Mouse (Mus musculus): Measurements from ENCODE around the gene Tmem217. TPM values are rescaled to one million over a fixed set of nuclear protein-coding genes. Genes with fewer than 3 reads are reported as not detected.

Gene Tmem217
- polyA plus RNA-seq, 1 experiment from 2014 or later = 0.65 TPM

DNA sequence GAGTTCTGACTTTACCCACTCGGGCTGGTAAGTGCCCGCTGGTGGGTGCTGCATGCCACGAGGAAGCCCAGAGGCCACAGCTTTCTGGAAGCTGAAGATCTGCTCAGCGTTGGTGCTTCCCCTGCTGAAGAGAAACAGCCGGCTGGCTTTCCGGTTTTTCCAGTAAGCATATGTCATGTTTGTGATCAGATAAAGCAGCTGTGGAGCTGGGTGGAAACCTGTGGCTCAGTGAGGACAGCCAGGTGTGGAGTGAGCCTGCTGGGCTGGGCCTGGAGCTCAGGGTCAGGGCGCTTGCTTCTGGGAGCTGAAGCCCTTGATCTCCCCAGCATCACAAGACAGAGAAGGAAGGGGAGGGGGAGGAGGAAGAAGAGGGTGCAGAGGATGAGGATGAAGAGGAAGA, 4.7 kb upstream of the Tmem217 start:
- Histone ChIP-seq H3K4me1 (ENCODE audit: control insufficient read depth, insufficient read depth, low read length) (peaks cover 11% of the 10 kb centered on the region), H3K4me3 (ENCODE audit: low read depth, low read length) (no peak overlapping the region), H3K4me2 (replicated peaks; ENCODE audit: low read depth, low read length) (no peak overlapping the region), H3K36me3 (ENCODE audit: control insufficient read depth, insufficient read depth, low read length) (no peaks in the 10 kb centered on the region; the same call in 1 of the 2 replicates), H3K9ac (replicated peaks; ENCODE audit: low read depth, low read length) (no peak overlapping the region), H3K27ac (ENCODE audit: low read length) (peak overlapping the region; percentile 71), H3K9me3 (ENCODE audit: control insufficient read depth, low read depth, low read length) (no peaks in the 10 kb centered on the region), H3K27me3 (ENCODE audit: control insufficient read depth, insufficient read depth, low read length) (no peaks in the 10 kb centered on the region)
- 40% methylated on average over 7 of the region's 7 CpGs for WGBS
- ATAC-seq (ENCODE audit: insufficient number of reproducible peaks, insufficient read depth, low FRiP score, low read depth) = peak; percentile 65; the same call in 1 of the 2 replicates

DNA sequence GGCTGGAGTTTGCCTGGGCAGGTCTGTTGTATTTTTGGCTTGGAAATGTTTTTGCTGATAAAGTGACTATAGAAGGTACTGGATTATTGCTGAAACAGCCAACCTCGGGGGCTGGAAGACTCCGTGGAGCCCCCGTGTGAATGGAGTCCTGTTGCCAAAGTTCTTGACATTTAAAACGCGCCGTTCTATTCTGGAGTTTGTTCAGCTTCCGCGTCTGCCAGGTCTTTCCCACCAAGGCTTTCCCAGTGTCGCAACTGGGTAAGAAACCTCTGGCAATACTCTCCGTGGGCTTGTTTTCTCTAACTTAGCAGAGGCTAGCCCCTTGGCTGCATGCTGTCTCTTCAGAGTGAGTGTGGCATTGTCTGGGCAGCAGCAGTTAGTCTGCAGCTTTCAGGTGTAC, 4.3 kb upstream of the Tmem217 start:
- Histone ChIP-seq H3K4me2 (replicated peaks; ENCODE audit: low read depth, low read length) (no peak overlapping the region), H3K9me3 (ENCODE audit: control insufficient read depth, low read depth, low read length) (no peaks in the 10 kb centered on the region), H3K4me3 (ENCODE audit: low read depth, low read length) (no peak overlapping the region), H3K9ac (replicated peaks; ENCODE audit: low read depth, low read length) (no peak overlapping the region), H3K36me3 (ENCODE audit: control insufficient read depth, insufficient read depth, low read length) (no peaks in the 10 kb centered on the region; the same call in 1 of the 2 replicates), H3K4me1 (ENCODE audit: control insufficient read depth, insufficient read depth, low read length) (peaks cover 11% of the 10 kb centered on the region), H3K27me3 (ENCODE audit: control insufficient read depth, insufficient read depth, low read length) (no peaks in the 10 kb centered on the region), H3K27ac (ENCODE audit: low read length) (peak overlapping the region; percentile 71)
- 72% methylated on average over 10 of the region's 10 CpGs for WGBS
- ATAC-seq (ENCODE audit: insufficient number of reproducible peaks, insufficient read depth, low FRiP score, low read depth) = no peak

DNA sequence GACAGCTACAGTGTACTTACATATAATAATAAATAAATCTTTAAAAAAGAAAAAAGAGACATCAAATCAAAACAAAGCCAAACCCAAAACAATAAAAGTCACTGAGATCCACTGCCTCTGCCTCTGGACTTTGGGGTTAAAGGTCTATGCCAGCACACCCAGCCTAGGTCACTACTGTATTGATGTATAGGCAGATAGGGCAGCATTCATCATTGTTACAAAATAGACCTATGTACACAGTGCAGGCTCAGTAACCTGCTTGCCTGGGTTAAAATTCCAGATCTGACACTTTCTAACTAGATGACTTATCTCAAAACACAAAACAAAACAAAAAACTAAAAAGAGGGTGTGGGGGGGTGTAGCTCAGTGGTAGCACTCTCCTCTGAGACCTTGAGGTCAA, 2.0 kb upstream of the Tmem217 start:
- Histone ChIP-seq H3K9me3 (ENCODE audit: control insufficient read depth, low read depth, low read length) (no peaks in the 10 kb centered on the region), H3K9ac (replicated peaks; ENCODE audit: low read depth, low read length) (no peak overlapping the region), H3K4me3 (ENCODE audit: low read depth, low read length) (no peak overlapping the region), H3K27ac (ENCODE audit: low read length) (no peak overlapping the region), H3K4me2 (replicated peaks; ENCODE audit: low read depth, low read length) (no peak overlapping the region), H3K4me1 (ENCODE audit: control insufficient read depth, insufficient read depth, low read length) (peaks cover 21% of the 10 kb centered on the region), H3K27me3 (ENCODE audit: control insufficient read depth, insufficient read depth, low read length) (no peaks in the 10 kb centered on the region), H3K36me3 (ENCODE audit: control insufficient read depth, insufficient read depth, low read length) (no peaks in the 10 kb centered on the region)
- no peak for ATAC-seq (ENCODE audit: insufficient number of reproducible peaks, insufficient read depth, low FRiP score, low read depth)

DNA sequence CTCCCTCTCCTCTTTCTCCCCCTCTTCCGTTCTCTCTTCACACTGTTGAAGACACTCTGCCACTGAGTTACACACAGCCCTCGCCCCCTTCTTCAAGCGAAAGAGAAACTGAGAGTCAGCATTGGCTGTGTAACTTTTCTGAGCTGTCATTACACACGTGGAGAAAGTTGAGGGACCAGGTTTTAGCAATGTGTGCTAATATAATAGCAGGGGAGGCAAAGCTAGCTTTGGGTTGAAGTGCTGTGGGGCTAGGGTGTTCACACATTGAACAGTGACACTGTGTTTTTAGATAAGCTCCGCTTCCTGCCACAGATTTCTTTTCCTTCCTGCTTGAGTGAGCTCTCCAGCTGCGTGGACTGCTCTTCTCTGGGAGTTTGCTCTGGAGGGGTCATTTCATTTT, 1.2 kb downstream of the Tmem217 start:
- H3K4me3 ChIP-seq (ENCODE audit: low read depth, low read length) = no peak overlapping the region; the same call in 1 of the 2 replicates
- H3K27me3 ChIP-seq (ENCODE audit: control insufficient read depth, insufficient read depth, low read length) = no peaks in the 10 kb centered on the region
- H3K27ac ChIP-seq (ENCODE audit: low read length) = no peak overlapping the region
- H3K9me3 ChIP-seq (ENCODE audit: control insufficient read depth, low read depth, low read length) = no peaks in the 10 kb centered on the region
- whole genome bisulfite sequencing = 46% methylated on average over 6 of the region's 6 CpGs
- no peak overlapping the region for H3K9ac ChIP-seq (replicated peaks; ENCODE audit: low read depth, low read length)
- H3K36me3 ChIP-seq (ENCODE audit: control insufficient read depth, insufficient read depth, low read length) = no peaks in the 10 kb centered on the region
- H3K4me2 ChIP-seq (replicated peaks; ENCODE audit: low read depth, low read length) = peak overlapping the region; percentile 91
- peaks cover 9% of the 10 kb centered on the region; the same call in 1 of the 2 replicates for H3K4me1 ChIP-seq (ENCODE audit: control insufficient read depth, insufficient read depth, low read length)
- no peak for ATAC-seq (ENCODE audit: insufficient number of reproducible peaks, insufficient read depth, low FRiP score, low read depth)

DNA sequence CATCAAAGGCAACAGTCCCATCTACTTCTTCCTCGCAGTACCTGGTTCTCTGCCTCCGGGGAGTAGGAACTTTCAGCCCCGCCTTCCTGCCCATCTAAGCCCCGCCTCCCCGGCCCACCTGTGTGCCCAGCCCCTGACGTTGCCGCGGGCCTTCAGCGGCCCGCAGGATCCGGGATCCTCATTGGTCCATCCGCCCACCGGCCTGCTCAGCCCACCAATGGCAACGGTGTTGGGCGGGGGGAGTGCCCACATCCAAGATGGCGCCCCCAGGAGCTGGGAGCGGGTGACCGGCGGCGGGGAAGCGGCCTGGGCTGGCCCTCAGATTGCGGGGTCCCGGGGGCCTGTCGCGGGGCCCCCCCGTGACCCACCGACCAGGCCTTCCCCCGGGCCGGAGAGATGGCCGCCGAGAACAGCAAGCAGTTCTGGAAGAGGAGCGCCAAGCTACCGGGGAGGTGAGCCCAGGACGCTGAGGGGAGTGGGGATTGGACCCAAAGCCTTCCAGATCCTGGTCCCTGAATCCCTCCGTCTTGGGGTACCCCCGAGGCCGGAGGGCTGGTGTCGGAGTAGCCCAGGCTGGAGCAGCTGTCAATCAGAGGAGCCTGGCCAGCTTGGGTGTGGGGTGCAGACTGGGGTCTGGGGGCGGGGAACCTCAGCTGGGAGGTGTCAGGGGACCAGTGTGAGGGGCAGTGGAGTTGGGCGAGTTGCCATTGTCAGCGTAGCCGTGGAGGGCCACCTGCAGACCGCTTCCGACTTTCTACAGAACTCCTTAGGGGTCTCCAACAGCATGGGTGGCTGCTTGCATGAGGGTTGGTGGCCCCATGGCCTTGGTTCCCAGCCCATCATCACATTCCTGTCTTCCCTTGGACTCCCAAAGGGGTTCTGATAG, 2.4 kb downstream of the Tmem217 start, which contains the start of the genes Gm17657 and Tbc1d22b:
TSS of gene Gm17657 (minus strand) at position 96 of the 886 bp plus-strand sequence.
TSS of gene Tbc1d22b (plus strand) at position 243 of the 886 bp plus-strand sequence.
- peaks cover 9% of the 10 kb centered on the region; the same call in 1 of the 2 replicates for H3K4me1 ChIP-seq (ENCODE audit: control insufficient read depth, insufficient read depth, low read length)
- H3K27ac ChIP-seq (ENCODE audit: low read length) = no peak within 1 kb of the TSS
- H3K9me3 ChIP-seq (ENCODE audit: control insufficient read depth, low read depth, low read length) = no peaks in the 10 kb centered on the region
- no peaks in the 10 kb centered on the region for H3K27me3 ChIP-seq (ENCODE audit: control insufficient read depth, insufficient read depth, low read length)
- under 1% methylated on average over 43 of the region's 44 CpGs for WGBS
- H3K4me2 ChIP-seq (replicated peaks; ENCODE audit: low read depth, low read length) = peak within 1 kb of the TSS; percentile 91
- peak within 1 kb of the TSS; percentile 96 for H3K9ac ChIP-seq (replicated peaks; ENCODE audit: low read depth, low read length)
- peak within 1 kb of the TSS; percentile 97 for H3K4me3 ChIP-seq (ENCODE audit: low read depth, low read length)
- H3K36me3 ChIP-seq (ENCODE audit: control insufficient read depth, insufficient read depth, low read length) = no peaks in the 10 kb centered on the region
- peak; percentile 98 for ATAC-seq (ENCODE audit: insufficient number of reproducible peaks, insufficient read depth, low FRiP score, low read depth)

DNA sequence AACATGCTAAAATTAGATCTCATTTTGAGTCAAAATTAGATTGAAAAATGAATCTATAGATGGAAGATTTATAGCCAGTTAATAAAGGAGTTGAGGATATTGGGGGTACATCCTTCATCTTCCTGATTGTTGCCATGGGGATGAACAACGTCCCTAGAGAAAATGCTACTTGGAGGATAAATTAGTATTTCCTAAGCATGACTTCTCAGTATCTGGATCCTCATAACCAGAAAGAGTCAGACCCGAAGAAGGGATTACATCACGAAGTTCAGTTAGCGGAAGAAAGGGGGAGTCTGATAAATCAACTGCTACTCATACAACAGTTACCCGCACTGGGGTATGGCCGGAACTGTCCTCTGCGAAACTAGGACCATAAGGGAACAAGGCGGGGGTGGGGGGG, 3.2 kb downstream of the Tmem217 start:
- H3K9me3 ChIP-seq (ENCODE audit: control insufficient read depth, low read depth, low read length) = no peaks in the 10 kb centered on the region
- no peaks in the 10 kb centered on the region for H3K36me3 ChIP-seq (ENCODE audit: control insufficient read depth, insufficient read depth, low read length)
- peak overlapping the region; percentile 91 for H3K4me2 ChIP-seq (replicated peaks; ENCODE audit: low read depth, low read length)
- WGBS = 52% methylated on average over 8 of the region's 8 CpGs
- H3K27me3 ChIP-seq (ENCODE audit: control insufficient read depth, insufficient read depth, low read length) = no peaks in the 10 kb centered on the region
- peaks cover 9% of the 10 kb centered on the region; the same call in 1 of the 2 replicates for H3K4me1 ChIP-seq (ENCODE audit: control insufficient read depth, insufficient read depth, low read length)
- ATAC-seq (ENCODE audit: insufficient number of reproducible peaks, insufficient read depth, low FRiP score, low read depth) = no peak
- no peak overlapping the region for H3K27ac ChIP-seq (ENCODE audit: low read length)
- H3K4me3 ChIP-seq (ENCODE audit: low read depth, low read length) = peak overlapping the region; percentile 97; the same call in 1 of the 2 replicates
- no peak overlapping the region for H3K9ac ChIP-seq (replicated peaks; ENCODE audit: low read depth, low read length)

DNA sequence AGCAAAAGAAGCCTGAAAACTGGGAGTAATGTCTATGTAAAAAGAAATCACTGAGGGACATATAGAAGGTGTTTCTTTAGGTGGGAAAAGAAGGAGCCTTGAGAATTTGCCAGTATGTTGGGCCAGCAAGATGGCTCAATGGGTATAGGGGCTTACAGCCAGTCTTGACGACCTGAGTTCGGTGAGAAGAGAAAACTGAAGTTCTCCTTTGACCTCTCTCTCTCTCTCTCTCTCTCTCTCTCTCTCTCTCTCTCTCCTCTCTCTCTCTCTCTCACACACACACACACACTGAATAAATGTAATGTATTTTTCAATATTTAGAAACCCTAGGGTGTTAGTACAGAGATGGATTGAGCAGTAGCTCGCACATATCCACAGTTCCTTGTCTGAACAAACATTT, 3.7 kb downstream of the Tmem217 start:
- H3K4me3 ChIP-seq (ENCODE audit: low read depth, low read length) = no peak overlapping the region
- no peak overlapping the region for H3K9ac ChIP-seq (replicated peaks; ENCODE audit: low read depth, low read length)
- no peak overlapping the region for H3K27ac ChIP-seq (ENCODE audit: low read length)
- H3K27me3 ChIP-seq (ENCODE audit: control insufficient read depth, insufficient read depth, low read length) = no peaks in the 10 kb centered on the region
- no peaks in the 10 kb centered on the region for H3K9me3 ChIP-seq (ENCODE audit: control insufficient read depth, low read depth, low read length)
- H3K4me2 ChIP-seq (replicated peaks; ENCODE audit: low read depth, low read length) = no peak overlapping the region
- 60% methylated on average over 3 of the region's 3 CpGs for WGBS
- no peak for ATAC-seq (ENCODE audit: insufficient number of reproducible peaks, insufficient read depth, low FRiP score, low read depth)
- H3K36me3 ChIP-seq (ENCODE audit: control insufficient read depth, insufficient read depth, low read length) = no peaks in the 10 kb centered on the region
- H3K4me1 ChIP-seq (ENCODE audit: control insufficient read depth, insufficient read depth, low read length) = peaks cover 9% of the 10 kb centered on the region; the same call in 1 of the 2 replicates

DNA sequence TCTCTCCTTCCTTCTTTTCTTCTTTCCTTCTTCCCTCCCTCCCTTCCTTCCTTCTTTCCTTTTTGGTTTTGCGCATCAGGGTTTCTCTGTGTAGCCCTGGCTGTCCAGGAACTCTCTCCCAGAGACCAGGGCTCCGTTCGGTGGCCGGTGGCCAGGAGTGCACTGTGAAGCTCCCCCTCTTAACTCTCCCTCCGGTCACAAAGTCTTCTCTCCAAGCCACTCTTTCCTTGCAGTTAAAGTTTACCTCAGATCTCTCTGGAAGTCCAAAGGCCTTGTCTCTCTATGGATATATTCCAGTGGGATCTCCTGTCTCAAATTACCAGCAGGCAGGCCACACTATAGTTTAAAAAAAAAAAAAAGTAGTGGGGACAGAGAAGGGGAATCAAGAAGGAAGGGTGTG, 6.9 kb downstream of the Tmem217 start:
- Histone ChIP-seq H3K4me3 (ENCODE audit: low read depth, low read length) (no peak overlapping the region), H3K4me1 (ENCODE audit: control insufficient read depth, insufficient read depth, low read length) (peaks cover 3% of the 10 kb centered on the region; the same call in 1 of the 2 replicates), H3K4me2 (replicated peaks; ENCODE audit: low read depth, low read length) (no peak overlapping the region), H3K36me3 (ENCODE audit: control insufficient read depth, insufficient read depth, low read length) (no peaks in the 10 kb centered on the region), H3K27me3 (ENCODE audit: control insufficient read depth, insufficient read depth, low read length) (no peaks in the 10 kb centered on the region), H3K9ac (replicated peaks; ENCODE audit: low read depth, low read length) (no peak overlapping the region), H3K27ac (ENCODE audit: low read length) (no peak overlapping the region), H3K9me3 (ENCODE audit: control insufficient read depth, low read depth, low read length) (no peaks in the 10 kb centered on the region)
- ATAC-seq (ENCODE audit: insufficient number of reproducible peaks, insufficient read depth, low FRiP score, low read depth) = no peak
- WGBS = 92% methylated on average over 5 of the region's 5 CpGs
